Mouse (Mus musculus): ENCODE measurements around the gene Pcsk5. TPM values are rescaled to one million over a fixed set of nuclear protein-coding genes. Genes with fewer than 3 reads are reported as not detected.

The Pcsk5 gene
- total RNA-seq, 1 experiment from 2014 or later: not detected

DNA sequence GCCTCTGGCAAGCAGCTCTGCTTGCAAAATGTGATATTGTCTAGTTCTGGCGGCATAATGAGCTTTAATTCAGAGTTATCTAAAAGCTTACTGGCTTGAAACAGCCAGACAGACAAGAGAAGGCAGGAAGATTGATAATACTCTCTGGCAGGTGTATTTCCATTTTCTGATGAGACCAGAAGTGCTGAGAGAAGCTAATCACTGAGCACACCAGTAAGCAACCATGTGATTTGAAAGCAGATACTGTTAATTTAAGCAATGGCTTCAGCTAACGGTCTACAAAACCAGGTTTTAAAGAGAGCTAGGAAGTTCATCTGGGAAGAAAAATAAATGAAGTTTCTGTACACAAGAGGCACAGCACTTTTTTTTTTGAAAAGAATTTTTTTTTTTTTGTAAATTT, 237.1 kb downstream of the Pcsk5 start:
- ATAC-seq (replicated peaks; ENCODE audit: low read depth, poor library complexity, severe bottlenecking): no peak

GRCm38 (mm10) chr19:17592790-17593189, 244.6 kb downstream of the Pcsk5 start:
- ATAC-seq (replicated peaks; ENCODE audit: low read depth, poor library complexity, severe bottlenecking): no peak

GRCm38 (mm10) chr19:17591335-17591734, 246.1 kb downstream of the Pcsk5 start:
- no peak for ATAC-seq (replicated peaks; ENCODE audit: low read depth, poor library complexity, severe bottlenecking)

DNA sequence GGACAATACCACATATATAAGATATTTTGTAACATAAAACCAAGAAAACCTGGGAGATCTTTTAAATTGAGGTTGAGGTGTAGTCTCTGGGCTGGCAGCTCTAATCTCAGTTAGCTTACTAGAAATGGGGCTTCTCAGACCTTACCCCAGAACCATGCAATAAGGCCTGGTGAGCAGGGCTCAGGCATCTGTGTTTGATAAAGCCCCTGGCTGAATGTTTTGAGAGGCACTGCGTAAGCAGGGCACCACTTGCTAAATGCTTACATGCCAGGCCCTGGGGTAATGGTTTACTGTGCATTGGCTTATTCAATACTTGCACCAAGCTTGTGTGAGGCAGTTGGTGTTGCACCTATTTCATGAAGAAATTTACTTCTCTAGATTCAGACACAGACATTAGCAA, 247.1 kb downstream of the Pcsk5 start:
- no peak for ATAC-seq (replicated peaks; ENCODE audit: low read depth, poor library complexity, severe bottlenecking)

DNA sequence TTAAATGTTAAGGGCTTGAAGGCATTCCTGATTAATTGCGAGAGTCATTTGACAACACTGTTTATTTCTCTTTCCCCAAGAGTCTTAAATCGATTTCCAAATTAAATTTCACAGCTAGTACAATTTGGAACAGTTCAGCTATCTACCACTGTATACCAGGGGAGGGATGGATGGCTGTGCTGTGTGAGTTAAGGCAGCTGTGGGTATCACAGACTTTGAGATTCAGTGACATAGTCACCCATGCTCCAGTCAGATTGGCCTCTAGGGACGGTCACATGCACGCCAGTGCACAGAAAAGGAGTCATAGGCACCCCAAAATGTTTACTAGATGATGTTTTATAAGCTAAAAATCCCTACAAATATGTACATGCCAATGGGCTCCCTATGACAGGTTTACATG, 260.0 kb downstream of the Pcsk5 start:
- ATAC-seq (replicated peaks; ENCODE audit: low read depth, poor library complexity, severe bottlenecking): no peak

DNA sequence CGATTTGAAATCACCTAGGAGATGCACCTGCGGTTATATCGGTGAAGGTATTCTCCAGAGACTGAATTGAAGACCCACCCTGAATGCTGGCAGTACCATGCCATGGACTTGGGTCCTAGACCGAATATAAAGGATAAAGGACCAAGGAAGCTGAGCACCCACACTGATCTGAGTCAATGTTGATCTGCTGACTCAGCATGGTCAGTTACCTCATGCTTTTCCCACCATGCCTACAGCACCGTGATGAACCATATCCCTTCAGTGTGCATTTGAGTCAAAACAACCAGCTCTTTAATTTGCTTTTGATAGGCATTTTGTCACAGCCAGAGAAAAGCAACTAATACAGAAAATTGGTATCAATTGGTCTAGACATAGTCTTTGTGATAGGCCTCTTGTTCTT, 262.9 kb downstream of the Pcsk5 start:
- no peak for ATAC-seq (replicated peaks; ENCODE audit: low read depth, poor library complexity, severe bottlenecking)

GRCm38 (mm10) chr19:17572315-17572714, 265.1 kb downstream of the Pcsk5 start:
- no peak for ATAC-seq (replicated peaks; ENCODE audit: low read depth, poor library complexity, severe bottlenecking)

DNA sequence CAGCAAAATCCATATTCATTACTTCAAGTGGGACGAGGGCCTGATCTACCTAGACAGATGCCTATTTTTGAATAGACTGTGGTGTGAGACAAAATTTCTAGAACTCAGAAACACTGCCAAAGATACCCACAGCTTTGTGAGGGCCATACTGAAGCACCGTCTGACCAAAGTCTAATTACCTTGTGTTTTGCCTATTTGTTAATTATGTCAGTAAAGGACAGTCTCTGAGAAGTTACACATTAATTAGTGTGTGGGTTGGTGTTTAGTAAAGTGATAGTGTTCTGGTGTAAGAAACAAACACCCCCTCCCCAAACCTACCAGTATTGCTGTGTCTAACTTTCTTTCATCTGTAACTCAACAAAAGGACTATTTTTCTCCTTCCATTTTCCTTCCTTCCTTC, 266.5 kb downstream of the Pcsk5 start:
- no peak for ATAC-seq (replicated peaks; ENCODE audit: low read depth, poor library complexity, severe bottlenecking)

DNA sequence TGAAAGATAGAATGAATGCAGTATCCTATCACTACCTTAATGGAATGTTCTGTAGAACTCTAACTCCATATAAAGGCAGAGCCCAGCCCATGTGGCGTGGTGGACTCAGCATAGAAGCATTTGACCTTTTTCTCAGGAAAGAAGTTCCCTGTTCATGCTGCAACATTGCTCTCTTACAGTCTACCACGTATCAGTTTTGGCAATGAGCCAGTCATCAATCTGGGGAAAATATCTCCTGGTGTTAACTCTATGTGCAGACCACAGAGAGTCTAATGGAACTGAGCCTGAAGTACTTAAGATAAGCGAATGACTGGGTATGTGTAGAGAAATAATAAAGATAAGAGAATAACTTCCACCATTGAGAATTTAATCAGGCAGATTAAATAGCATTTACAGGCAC, 270.2 kb downstream of the Pcsk5 start:
- no peak for ATAC-seq (replicated peaks; ENCODE audit: low read depth, poor library complexity, severe bottlenecking)

DNA sequence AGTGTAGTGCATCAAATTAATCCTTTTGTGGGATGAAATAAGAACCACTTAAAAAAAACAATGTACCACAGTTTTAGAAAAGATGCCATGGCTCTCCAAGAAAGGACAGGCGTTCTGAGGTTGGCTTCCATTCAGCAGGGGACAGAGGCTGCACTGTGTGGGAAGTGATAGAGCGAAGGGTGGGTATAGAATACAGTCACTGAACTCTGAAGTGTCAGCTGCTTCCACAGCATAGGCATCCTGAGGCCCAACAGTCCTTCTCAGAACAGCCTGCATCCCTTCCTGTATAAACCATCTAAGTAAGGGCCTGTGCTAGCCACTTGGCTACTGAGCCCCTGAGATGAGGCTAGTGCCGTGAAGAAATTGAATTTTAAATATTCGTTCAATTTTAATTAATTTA, 271.3 kb downstream of the Pcsk5 start:
- no peak for ATAC-seq (replicated peaks; ENCODE audit: low read depth, poor library complexity, severe bottlenecking)

DNA sequence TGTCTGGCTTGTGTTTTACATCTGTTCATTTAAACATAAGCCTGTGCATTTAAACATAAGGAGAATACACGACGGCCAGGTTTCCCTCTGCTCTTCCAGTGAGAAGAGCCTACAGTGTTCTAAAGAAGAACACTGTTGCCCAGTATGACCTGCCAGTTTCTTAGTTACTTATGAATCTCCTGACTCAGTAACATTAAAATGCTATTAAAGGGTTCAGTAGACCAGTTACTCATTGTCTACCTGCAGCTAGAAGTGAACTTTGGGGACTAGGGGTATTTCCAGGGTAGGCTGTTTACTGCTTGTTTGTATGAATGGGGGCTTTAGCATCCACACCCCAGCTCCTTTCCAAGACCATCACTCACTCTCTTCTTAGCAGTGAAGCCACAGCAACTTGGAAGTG, 278.7 kb downstream of the Pcsk5 start:
- ATAC-seq (replicated peaks; ENCODE audit: low read depth, poor library complexity, severe bottlenecking): no peak

DNA sequence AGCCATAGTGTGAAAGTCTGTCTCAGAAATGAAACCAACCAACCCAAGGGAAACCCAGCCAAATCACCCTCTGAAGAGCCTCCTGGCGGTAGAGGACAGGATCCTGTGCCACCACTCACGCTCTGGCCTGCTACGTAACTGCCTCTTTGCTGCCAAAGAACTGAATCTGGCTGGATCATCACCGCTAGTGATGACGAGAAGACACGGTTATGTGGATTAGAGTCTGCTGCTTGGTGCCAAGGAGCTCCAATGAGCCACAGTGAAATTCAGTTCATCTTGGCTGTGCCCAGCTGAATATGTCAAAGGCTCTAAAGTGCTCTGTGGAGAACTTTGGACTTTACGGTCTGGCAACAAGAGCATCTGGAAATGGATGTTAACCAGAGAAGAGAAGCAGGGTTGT, 282.3 kb downstream of the Pcsk5 start:
- no peak for ATAC-seq (replicated peaks; ENCODE audit: low read depth, poor library complexity, severe bottlenecking)

GRCm38 (mm10) chr19:17554571-17554970, 282.9 kb downstream of the Pcsk5 start:
- ATAC-seq (replicated peaks; ENCODE audit: low read depth, poor library complexity, severe bottlenecking): no peak

DNA sequence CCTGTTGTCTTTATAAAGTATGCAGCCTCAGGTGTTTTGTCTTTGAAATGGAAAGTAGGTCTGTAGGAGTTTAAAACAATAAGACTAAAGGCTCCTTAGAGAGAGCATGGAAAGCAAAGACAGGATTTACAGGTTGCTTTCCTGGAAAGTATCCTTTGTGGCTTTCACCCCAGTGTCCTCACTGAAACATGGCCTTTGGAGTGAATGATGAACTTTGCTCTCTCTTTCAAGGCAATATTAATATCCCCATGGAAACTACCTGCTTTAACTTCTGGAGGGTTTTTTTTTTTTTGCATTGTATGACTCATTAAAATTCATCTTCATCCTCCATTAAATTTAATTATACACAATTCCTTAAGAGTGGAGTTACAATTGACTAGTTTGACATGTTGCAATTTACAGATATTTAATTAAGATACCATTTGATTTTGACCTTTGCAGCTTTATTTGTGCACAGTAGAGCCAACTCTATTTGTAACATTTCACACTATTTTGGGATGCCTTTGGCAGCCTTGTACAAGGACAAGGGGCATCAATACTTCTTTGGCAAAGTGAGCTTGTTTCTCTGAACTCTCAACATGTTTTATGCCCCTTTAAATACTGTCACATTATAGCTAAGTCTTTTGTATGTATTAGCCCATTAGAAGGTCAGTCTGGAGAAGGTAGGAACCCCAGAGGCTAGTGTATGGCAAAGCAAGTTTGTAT, 283.9 kb downstream of the Pcsk5 start:
- ATAC-seq (replicated peaks; ENCODE audit: low read depth, poor library complexity, severe bottlenecking): no peak

- no peak for ATAC-seq (replicated peaks; ENCODE audit: low read depth, poor library complexity, severe bottlenecking)
Observed at GRCm38 (mm10) chr19:17528746-17529532, 308.5 kb downstream of the Pcsk5 start.

DNA sequence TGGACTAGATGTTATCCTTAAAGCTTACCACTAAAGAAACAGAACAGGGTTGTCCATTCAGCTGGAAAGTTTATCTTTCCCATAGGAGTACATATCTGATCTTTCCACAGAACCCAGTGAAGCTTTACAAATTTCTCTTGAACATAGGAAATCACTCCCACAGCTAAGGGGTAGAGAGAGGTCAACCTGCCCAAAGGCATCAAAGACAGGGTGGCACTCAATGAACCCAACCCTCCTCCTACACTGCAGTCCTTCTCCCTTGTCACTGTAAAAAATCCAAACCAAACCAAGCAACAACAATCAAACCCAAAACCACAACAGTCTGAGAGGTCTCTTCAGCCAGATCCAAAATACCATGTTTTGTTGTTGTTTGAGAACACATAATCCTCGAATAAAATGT, 311.9 kb downstream of the Pcsk5 start:
- ATAC-seq (replicated peaks; ENCODE audit: low read depth, poor library complexity, severe bottlenecking): no peak

DNA sequence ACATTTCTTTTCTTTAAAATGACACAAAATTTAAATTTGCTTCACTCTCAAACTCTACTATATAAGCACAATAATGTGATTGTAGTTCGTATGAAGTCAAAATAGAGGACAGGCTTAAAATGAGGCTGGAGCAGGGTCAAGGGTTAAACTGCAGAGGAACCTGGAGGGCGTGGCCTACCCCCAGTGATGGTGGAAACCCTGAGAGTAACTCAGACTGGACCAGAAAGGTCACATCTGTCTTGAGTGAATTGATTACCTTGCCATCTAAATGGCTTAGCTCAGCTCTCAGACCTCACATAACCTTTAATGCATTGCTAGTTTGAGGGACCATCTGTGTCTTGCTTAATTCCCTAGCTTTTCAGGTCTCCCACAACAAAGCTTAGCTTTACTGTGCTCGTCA, 323.0 kb downstream of the Pcsk5 start:
- no peak for ATAC-seq (replicated peaks; ENCODE audit: low read depth, poor library complexity, severe bottlenecking)

DNA sequence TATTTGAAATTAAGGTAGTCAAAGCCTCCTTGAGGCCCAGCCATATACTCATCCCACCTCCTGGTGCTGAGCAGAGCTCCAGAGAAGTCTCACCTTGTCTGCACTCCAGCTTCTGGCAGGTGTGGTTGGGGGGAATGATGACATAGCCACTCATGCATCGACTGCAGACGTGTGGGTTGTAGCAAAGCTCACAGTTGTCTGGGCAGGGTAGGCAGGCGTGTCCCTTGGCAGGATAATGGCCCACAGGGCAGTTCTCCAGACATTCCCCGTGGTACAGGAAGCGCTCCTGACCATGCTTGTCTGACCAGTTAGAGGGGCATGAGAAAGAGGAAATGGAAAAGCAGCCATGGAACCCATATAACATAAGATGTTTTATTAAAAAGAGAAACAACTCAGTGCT, 326.1 kb downstream of the Pcsk5 start:
- no peak for ATAC-seq (replicated peaks; ENCODE audit: low read depth, poor library complexity, severe bottlenecking)

GRCm38 (mm10) chr19:17504212-17504611, 333.2 kb downstream of the Pcsk5 start:
- ATAC-seq (replicated peaks; ENCODE audit: low read depth, poor library complexity, severe bottlenecking): no peak

GRCm38 (mm10) chr19:17498586-17499235, 338.7 kb downstream of the Pcsk5 start:
- no peak for ATAC-seq (replicated peaks; ENCODE audit: low read depth, poor library complexity, severe bottlenecking)

- ATAC-seq (replicated peaks; ENCODE audit: low read depth, poor library complexity, severe bottlenecking): no peak
Observed at GRCm38 (mm10) chr19:17496131-17496530, 341.3 kb downstream of the Pcsk5 start.
